Mouse (Mus musculus): Measurements from ENCODE around the gene Fxr2. TPM values are rescaled to one million over a fixed set of nuclear protein-coding genes. Genes with fewer than 3 reads are reported as not detected.

Fxr2 gene
- 27.8 and 29.5 TPM in 2 replicates for polyA plus RNA-seq (2012; ENCODE audit: insufficient read depth, insufficient read length, missing spikeins)

- Histone ChIP-seq H3K4me3 (ENCODE audit: insufficient read depth, low read depth, low read length) (peak within 1 kb of the TSS; percentile 97), H3K27ac (replicated peaks; ENCODE audit: low read depth, low read length) (peak within 1 kb of the TSS; percentile 55), H3K4me1 (ENCODE audit: control insufficient read depth, insufficient read depth, insufficient read length, low read length) (0 out of 2 replicates have a peak, but pooled peaks cover 2% of the 10 kb centered on the region)
Measured at GRCm38 (mm10) chr11:69632284-69633089, at the start of gene Fxr2. Gene Fxr2 (plus strand): TSS chr11:69632990.

- no peak overlapping the region for H3K4me3 ChIP-seq (ENCODE audit: insufficient read depth, low read depth, low read length)
- no peak overlapping the region for H3K27ac ChIP-seq (replicated peaks; ENCODE audit: low read depth, low read length)
- H3K4me1 ChIP-seq (ENCODE audit: control insufficient read depth, insufficient read depth, insufficient read length, low read length): peaks cover 5% of the 10 kb centered on the region
Measured at GRCm38 (mm10) chr11:69584008-69584407, 48.8 kb upstream of the Fxr2 start.

- no peak overlapping the region for H3K4me3 ChIP-seq (ENCODE audit: insufficient read depth, low read depth, low read length)
- no peak overlapping the region for H3K27ac ChIP-seq (replicated peaks; ENCODE audit: low read depth, low read length)
- peaks cover 5% of the 10 kb centered on the region for H3K4me1 ChIP-seq (ENCODE audit: control insufficient read depth, insufficient read depth, insufficient read length, low read length)
Measured at GRCm38 (mm10) chr11:69584937-69585336, 47.9 kb upstream of the Fxr2 start.

GRCm38 (mm10) chr11:69585718-69586325 lies 47.0 kb upstream of the Fxr2 start:
- H3K27ac ChIP-seq (replicated peaks; ENCODE audit: low read depth, low read length): no peak overlapping the region
- no peak overlapping the region for H3K4me3 ChIP-seq (ENCODE audit: insufficient read depth, low read depth, low read length)

GRCm38 (mm10) chr11:69589207-69589834 lies 43.5 kb upstream of the Fxr2 start:
- Histone ChIP-seq H3K27ac (replicated peaks; ENCODE audit: low read depth, low read length) (no peak overlapping the region), H3K4me1 (ENCODE audit: control insufficient read depth, insufficient read depth, insufficient read length, low read length) (no peaks in the 10 kb centered on the region), H3K4me3 (ENCODE audit: insufficient read depth, low read depth, low read length) (no peak overlapping the region)

More at GRCm38 (mm10) chr11:69585718-69586325, 47.0 kb upstream of the Fxr2 start:
- peaks cover 5% of the 10 kb centered on the region for H3K4me1 ChIP-seq (ENCODE audit: control insufficient read depth, insufficient read depth, insufficient read length, low read length)

- Histone ChIP-seq H3K4me1 (ENCODE audit: control insufficient read depth, insufficient read depth, insufficient read length, low read length) (no peaks in the 10 kb centered on the region), H3K27ac (replicated peaks; ENCODE audit: low read depth, low read length) (no peak overlapping the region), H3K4me3 (ENCODE audit: insufficient read depth, low read depth, low read length) (no peak overlapping the region)
Measured at GRCm38 (mm10) chr11:69590622-69591021, 42.2 kb upstream of the Fxr2 start.

GRCm38 (mm10) chr11:69591424-69591823 lies 41.4 kb upstream of the Fxr2 start:
- no peaks in the 10 kb centered on the region for H3K4me1 ChIP-seq (ENCODE audit: control insufficient read depth, insufficient read depth, insufficient read length, low read length)
- no peak overlapping the region for H3K4me3 ChIP-seq (ENCODE audit: insufficient read depth, low read depth, low read length)
- H3K27ac ChIP-seq (replicated peaks; ENCODE audit: low read depth, low read length): no peak overlapping the region

- no peaks in the 10 kb centered on the region for H3K4me1 ChIP-seq (ENCODE audit: control insufficient read depth, insufficient read depth, insufficient read length, low read length)
- no peak overlapping the region for H3K27ac ChIP-seq (replicated peaks; ENCODE audit: low read depth, low read length)
- no peak overlapping the region for H3K4me3 ChIP-seq (ENCODE audit: insufficient read depth, low read depth, low read length)
Measured at GRCm38 (mm10) chr11:69591899-69592637, 40.7 kb upstream of the Fxr2 start.

- Histone ChIP-seq H3K4me3 (ENCODE audit: insufficient read depth, low read depth, low read length) (no peak overlapping the region), H3K27ac (replicated peaks; ENCODE audit: low read depth, low read length) (no peak overlapping the region), H3K4me1 (ENCODE audit: control insufficient read depth, insufficient read depth, insufficient read length, low read length) (no peaks in the 10 kb centered on the region)
Measured at GRCm38 (mm10) chr11:69592799-69593198, 40.0 kb upstream of the Fxr2 start.

- Histone ChIP-seq H3K27ac (replicated peaks; ENCODE audit: low read depth, low read length) (no peak overlapping the region), H3K4me3 (ENCODE audit: insufficient read depth, low read depth, low read length) (no peak overlapping the region), H3K4me1 (ENCODE audit: control insufficient read depth, insufficient read depth, insufficient read length, low read length) (no peaks in the 10 kb centered on the region)
Measured at GRCm38 (mm10) chr11:69594853-69595252, 37.9 kb upstream of the Fxr2 start.

- no peak overlapping the region for H3K4me3 ChIP-seq (ENCODE audit: insufficient read depth, low read depth, low read length)
- H3K4me1 ChIP-seq (ENCODE audit: control insufficient read depth, insufficient read depth, insufficient read length, low read length): peaks cover 4% of the 10 kb centered on the region; the same call in 1 of the 2 replicates
- no peak overlapping the region for H3K27ac ChIP-seq (replicated peaks; ENCODE audit: low read depth, low read length)
Measured at GRCm38 (mm10) chr11:69599436-69599835, 33.4 kb upstream of the Fxr2 start.

- Histone ChIP-seq H3K4me1 (ENCODE audit: control insufficient read depth, insufficient read depth, insufficient read length, low read length) (peaks cover 4% of the 10 kb centered on the region; the same call in 1 of the 2 replicates), H3K4me3 (ENCODE audit: insufficient read depth, low read depth, low read length) (no peak overlapping the region), H3K27ac (replicated peaks; ENCODE audit: low read depth, low read length) (no peak overlapping the region)
Measured at GRCm38 (mm10) chr11:69600098-69600497, 32.7 kb upstream of the Fxr2 start.

GRCm38 (mm10) chr11:69601768-69602167 lies 31.0 kb upstream of the Fxr2 start:
- Histone ChIP-seq H3K27ac (replicated peaks; ENCODE audit: low read depth, low read length) (no peak overlapping the region), H3K4me3 (ENCODE audit: insufficient read depth, low read depth, low read length) (no peak overlapping the region), H3K4me1 (ENCODE audit: control insufficient read depth, insufficient read depth, insufficient read length, low read length) (peaks cover 4% of the 10 kb centered on the region; the same call in 1 of the 2 replicates)

GRCm38 (mm10) chr11:69603516-69603915 lies 29.3 kb upstream of the Fxr2 start:
- H3K4me3 ChIP-seq (ENCODE audit: insufficient read depth, low read depth, low read length): peak overlapping the region; percentile 27
- peaks cover 4% of the 10 kb centered on the region; the same call in 1 of the 2 replicates for H3K4me1 ChIP-seq (ENCODE audit: control insufficient read depth, insufficient read depth, insufficient read length, low read length)
- H3K27ac ChIP-seq (replicated peaks; ENCODE audit: low read depth, low read length): 0 out of 2 replicates have a peak overlapping the region, but pooled peaks have one; percentile 46

- H3K27ac ChIP-seq (replicated peaks; ENCODE audit: low read depth, low read length): no peak overlapping the region
- peak overlapping the region; percentile 25 for H3K4me3 ChIP-seq (ENCODE audit: insufficient read depth, low read depth, low read length)
- peaks cover 4% of the 10 kb centered on the region; the same call in 1 of the 2 replicates for H3K4me1 ChIP-seq (ENCODE audit: control insufficient read depth, insufficient read depth, insufficient read length, low read length)
Measured at GRCm38 (mm10) chr11:69604347-69604746, 28.4 kb upstream of the Fxr2 start.

Measured in brown adipose tissue, adult 24 weeks (tissue).